Mouse (Mus musculus): ENCODE data around the gene Klhl34. TPM values are rescaled to one million over a fixed set of nuclear protein-coding genes. Genes with fewer than 3 reads are reported as not detected.

The Klhl34 gene
- not detected for polyA plus RNA-seq (2014; fragmentation: Illumina TruSeq; extraction: RNeasy Lipid Tissue Mini Kit (QIAGEN cat#74804); ENCODE audit: low replicate concordance)

DNA sequence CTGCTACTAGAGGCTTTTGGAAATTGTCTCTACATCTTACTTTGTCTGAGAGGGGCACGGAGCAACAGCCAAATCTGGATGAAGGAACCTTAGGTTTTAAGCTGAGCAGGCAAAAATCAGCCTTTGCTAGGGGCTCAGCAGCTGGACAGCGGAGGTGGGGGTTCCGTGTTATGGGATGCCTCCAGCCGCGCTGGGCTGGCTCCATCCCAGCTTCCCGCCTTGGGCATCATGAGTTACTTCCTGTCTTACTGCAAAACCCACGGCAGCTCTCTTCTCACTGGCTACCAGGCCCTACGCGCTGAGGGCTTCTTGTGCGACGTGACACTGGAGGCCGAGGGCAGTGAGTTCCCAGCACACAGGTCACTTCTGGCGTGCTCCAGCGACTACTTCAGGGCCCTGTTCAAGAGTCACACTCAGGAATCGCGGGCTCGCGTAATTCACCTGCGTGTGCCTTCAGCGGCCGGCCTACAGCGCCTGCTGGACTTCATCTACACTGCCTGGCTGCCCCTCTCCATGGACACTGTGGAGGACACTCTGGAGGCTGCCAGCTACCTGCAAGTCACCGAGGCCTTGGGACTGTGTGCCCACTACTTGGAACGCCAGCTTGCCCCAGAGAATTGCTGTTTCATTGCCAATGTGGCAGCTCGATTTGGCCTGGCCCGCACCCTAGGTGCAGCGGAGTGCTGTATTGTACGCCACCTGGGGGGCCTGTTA, at the start of gene Klhl34:
Klhl34 (plus strand) TSS at position 229 of the 714 bp plus-strand sequence.

Other genes with a start within 250 kb of the Klhl34 start
- 5.6 TPM for gene Yy2, start 249.4 kb upstream of the Klhl34 start, polyA plus RNA-seq (2014; fragmentation: Illumina TruSeq; extraction: RNeasy Lipid Tissue Mini Kit (QIAGEN cat#74804); ENCODE audit: low replicate concordance)
- gene Mbtps2, start 219.7 kb upstream of the Klhl34 start, polyA plus RNA-seq (2014; fragmentation: Illumina TruSeq; extraction: RNeasy Lipid Tissue Mini Kit (QIAGEN cat#74804); ENCODE audit: low replicate concordance) = 24.6 TPM
- 17.4 TPM for gene Smpx, start 119.5 kb upstream of the Klhl34 start, polyA plus RNA-seq (2014; fragmentation: Illumina TruSeq; extraction: RNeasy Lipid Tissue Mini Kit (QIAGEN cat#74804); ENCODE audit: low replicate concordance)
- 0.15 TPM for gene Cnksr2, start 224.9 kb downstream of the Klhl34 start, polyA plus RNA-seq (2014; fragmentation: Illumina TruSeq; extraction: RNeasy Lipid Tissue Mini Kit (QIAGEN cat#74804); ENCODE audit: low replicate concordance)

Data from small intestine, adult 10 weeks (tissue).